Mouse (Mus musculus) kidney, adult 11 months (tissue): ENCODE results near the gene Adgrg5.

Experiments
- DNase-seq: peaks from one replicate; pipeline ENCODE4 v3.0.0; 2022

The Adgrg5 gene

GRCm38 (mm10) chr8:94917851-94918495, 5.5 kb upstream of the Adgrg5 start, which contains the start of gene Ccdc102a:
Gene Ccdc102a (minus strand): TSS chr8:94918098.
- DNase-seq, result no peak

- no peak for DNase-seq
These were observed 4.2 kb upstream of the Adgrg5 start for GRCm38 (mm10) chr8:94919256-94919655.

GRCm38 (mm10) chr8:94922176-94922575, 1.3 kb upstream of the Adgrg5 start:
- no peak for DNase-seq

DNA sequence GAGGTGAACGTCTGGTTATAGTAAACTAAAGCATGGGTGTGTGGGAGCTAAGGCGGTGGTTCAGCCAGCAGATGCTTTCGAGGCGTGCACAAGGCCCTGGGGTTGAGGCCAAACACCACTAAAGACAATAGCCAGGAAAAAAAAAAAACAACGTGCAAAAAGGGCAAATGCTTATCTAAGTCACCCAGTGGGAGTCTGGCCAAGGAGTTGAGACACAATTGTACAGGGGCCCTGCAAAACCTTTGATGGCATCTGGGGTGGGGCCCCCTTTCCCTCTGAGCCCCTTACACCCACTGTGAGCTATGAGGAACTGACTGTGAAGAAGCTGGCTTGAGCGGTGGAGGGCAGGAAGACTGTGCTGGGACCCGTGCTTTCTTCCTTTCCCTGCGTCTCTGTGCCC, 892 bp upstream of the Adgrg5 start:
- DNase-seq, result no peak

DNA sequence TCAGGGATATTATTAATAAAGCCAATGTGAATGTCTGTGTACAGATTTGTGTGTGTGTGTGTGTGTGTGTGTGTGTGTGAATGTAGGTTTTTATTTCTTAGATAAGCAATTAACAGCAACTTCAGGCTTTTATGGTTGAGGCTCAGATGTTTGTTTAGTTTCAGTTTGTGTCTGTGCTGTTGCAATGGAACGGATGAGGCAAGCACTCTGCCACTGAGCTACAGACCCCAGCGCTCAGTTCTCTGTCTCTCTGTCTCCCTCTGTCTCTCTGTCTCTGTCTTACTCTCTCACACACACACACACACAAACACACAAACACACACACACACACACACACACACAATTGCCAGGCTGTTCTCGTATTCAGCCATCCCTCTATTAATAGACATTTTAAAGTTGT, 4.7 kb downstream of the Adgrg5 start:
- no peak for DNase-seq

- no peak for DNase-seq
These were observed 10.4 kb downstream of the Adgrg5 start for GRCm38 (mm10) chr8:94933918-94934317.

DNA sequence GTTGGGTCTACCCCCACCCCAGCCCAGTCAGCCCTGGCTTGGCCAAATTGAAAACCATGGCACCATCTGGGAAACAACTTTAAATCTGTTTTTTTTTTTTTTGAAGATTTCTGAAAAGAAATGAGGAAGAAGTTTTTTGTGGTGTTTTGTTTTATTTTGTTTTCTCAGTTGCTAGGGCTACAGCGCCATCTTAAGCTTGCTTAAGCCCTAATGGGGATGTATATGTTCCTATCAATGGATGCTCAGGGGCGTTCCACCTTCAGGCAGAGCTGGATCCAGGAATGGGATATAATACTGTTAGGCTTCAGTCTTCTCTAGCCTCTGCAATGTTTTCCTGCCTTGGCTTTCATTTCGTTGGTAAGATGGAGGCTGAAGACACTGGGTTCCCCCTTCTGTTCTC, 11.7 kb downstream of the Adgrg5 start:
- DNase-seq, result no peak

DNA sequence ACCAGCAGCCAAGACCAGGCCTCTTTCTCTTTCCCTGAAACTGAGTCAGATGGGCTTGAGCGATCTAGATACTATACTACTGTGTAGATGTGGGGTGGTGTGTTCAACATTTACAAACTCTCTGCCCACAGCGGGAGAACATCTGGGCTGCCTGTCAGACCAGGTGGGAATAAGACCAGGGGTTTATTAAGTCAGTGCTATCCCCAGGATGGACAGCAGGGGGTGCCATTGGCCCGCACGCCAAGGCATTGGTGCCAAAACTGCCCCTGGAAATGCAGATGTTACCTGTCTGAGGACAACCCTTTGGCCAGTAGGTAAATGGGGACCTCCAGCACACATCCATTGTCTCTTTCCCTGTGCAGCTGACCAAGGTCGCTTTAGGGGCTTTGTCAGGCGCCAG, 19.1 kb downstream of the Adgrg5 start:
- peak; percentile 51 for DNase-seq

GRCm38 (mm10) chr8:94945185-94945584, 21.7 kb downstream of the Adgrg5 start:
- DNase-seq, result no peak

DNA sequence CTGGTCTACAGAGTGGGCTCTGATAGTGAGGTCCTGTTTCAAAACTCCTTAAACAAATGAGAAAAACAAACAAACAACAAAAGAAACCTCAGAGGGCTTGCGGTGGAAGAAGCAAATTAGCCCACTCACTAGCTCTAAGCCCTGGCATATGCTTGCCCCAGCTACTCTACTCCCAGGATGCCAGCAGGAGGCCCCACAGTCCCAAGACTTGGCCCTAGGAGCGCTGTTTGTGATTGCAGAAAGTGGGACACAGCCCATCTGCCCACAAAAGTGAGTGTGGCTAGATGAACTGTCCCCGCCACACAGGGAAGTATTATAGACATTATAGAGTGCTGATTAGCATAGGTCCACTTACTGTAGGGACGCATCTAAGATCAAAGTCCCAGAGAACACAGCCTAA, 24.9 kb downstream of the Adgrg5 start:
- no peak for DNase-seq

DNA sequence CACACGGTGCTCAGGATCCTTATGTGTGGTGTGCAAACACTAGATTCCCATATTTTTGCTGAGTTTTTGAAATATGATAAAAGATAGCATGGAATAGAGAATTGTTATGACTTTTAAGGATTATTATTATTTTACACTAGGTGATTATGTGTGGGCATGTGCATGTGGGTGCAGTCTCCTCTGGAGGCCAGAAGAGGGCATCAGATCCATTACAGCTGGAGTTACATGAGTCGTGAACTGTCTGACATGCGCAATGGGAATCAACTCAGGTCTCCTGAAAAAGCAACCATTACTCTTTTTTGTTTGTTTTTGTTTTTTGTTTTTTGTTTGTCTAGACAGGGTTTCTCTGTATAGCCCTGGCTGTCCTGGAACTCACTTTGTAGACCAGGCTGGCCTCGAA, 25.5 kb downstream of the Adgrg5 start:
- no peak for DNase-seq

DNA sequence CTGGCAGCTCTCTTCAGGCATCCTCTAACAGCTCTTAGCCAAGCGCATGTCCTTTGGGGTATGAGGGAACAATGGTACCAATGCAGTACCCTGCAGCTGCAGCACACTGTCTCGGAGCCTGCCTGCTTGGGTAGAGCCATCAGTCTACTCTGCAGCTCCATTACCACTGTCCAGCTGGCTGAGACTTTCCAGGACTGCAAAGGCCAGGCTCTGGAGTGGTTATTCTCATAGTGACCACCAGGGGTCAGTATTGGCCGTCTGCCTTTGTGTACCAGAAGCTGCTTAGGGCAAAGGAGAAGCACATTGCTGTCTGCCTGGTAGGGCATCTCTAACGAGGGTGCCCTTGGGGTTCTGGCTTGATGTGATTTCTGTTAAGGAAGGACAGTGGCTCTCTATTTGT, 26.6 kb downstream of the Adgrg5 start:
- peak; percentile 73 for DNase-seq

- no peak for DNase-seq
These were observed 27.0 kb downstream of the Adgrg5 start for GRCm38 (mm10) chr8:94950458-94950857.

DNA sequence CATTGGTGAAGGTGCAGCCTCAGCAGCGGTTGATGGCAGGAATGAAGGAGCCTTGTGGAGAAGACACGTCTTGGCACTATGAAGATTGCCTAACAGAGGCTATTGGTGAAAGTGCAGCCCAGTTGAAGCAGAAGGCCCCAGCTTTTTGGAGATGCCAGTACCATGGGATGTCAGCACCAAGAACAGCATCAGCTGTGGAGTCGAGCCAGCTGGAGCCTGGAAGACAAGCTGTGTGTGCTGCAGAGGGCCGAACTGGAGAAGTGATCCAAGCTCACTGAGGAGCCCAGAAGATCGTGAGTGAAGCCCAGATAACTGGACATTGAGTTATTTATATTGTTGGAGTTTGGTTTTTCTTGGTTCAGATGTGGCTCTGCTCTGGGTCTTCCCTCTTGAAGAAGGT, 28.6 kb downstream of the Adgrg5 start:
- no peak for DNase-seq

GRCm38 (mm10) chr8:94953624-94954367, 30.3 kb downstream of the Adgrg5 start:
- DNase-seq, result no peak

- no peak for DNase-seq
These were observed 30.9 kb downstream of the Adgrg5 start for GRCm38 (mm10) chr8:94954368-94954737.

- DNase-seq, result no peak
These were observed 31.6 kb downstream of the Adgrg5 start for GRCm38 (mm10) chr8:94954921-94955758.

GRCm38 (mm10) chr8:94956078-94956574, 32.6 kb downstream of the Adgrg5 start:
- DNase-seq, result no peak

- DNase-seq, result peak; percentile 71
These were observed 38.7 kb downstream of the Adgrg5 start for GRCm38 (mm10) chr8:94962201-94962600.

DNA sequence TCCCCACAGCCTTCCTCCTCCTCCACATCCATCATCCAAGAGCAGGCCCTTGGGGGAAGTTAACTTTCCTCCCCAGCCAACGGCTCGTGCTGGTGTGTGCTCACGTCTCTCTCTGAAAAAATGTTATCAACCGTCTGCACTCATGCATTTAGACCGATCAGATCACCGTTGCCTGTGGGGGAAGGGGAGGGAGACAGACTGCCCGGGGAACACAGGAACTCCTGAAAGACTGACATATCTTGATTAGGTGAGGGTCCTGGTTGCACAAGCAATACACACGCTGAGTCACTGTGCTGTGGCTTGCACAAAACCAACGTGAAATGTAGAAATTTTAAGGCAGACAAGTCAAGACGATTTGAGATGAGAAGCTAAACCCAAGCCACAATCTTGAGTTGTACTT, 41.3 kb downstream of the Adgrg5 start:
- no peak for DNase-seq

GRCm38 (mm10) chr8:94966578-94966977, 43.1 kb downstream of the Adgrg5 start:
- no peak for DNase-seq

DNA sequence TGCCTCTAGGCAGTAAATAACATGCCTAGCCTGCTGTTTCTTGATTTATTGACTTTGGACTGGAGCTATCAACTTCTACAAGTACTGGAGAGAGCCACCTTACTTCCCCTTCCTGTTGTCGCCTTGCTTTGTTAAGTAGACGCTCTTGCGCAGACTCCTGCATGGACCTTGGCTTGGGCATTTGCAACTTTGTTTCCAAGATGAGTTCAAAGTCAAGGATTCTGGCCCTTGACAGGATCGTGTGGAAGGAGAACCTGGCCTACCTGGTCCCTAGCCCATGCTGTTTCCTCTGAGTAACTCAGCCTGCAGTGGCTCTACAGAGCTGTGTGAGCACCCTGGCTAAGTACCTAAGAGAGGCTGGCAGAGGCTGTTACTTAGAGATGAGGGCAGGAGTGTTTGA, 43.6 kb downstream of the Adgrg5 start:
- DNase-seq, result peak; percentile 72

DNA sequence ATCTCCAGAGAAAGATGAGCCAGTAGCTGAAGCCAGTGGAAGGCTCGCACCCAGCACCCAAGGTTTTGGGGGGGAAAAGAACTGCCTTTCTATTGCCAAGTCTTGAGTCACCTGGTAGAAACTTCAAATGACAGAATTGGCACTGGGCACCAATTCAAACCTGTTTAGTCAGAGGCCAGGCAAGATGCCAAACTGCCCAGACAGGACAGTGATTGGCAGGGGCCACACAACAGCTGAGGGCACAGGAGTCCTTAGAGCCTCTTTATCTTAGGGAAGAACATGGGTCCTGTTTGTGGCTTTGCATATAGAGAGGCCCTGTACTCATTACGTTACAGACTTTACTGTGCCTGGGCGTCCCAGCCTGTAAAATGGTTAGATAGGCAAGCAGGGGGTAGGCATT, 44.1 kb downstream of the Adgrg5 start:
- DNase-seq, result peak; percentile 82

DNA sequence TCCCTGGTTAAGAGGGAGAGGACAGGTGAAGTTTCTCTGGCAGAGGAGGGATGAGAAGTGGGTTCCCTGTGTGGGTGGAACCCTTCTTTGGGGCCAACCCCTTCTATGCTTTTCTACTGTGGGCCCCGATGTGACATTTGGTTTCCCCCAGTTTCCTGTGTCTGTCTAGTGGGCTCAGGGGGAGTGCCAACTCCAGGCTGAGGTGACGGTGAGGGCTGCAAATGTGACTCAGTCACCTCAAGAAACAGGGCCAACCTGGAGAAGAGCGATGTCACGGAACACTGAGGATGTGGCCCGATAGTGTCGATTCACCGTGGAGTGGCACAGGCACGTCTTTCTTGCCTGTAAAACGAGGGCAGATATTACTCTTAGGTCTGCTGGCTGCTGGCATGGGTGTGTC, 49.8 kb downstream of the Adgrg5 start:
- DNase-seq, result no peak
